Mouse (Mus musculus) small intestine, adult 2 months (tissue): ENCODE measurements around the gene Fbln2. TPM values are rescaled to one million over a fixed set of nuclear protein-coding genes. Genes with fewer than 3 reads are reported as not detected.

Experiments used
- H3K27ac ChIP-seq: fragments of 200-500 bp; 2 replicates; pipeline ENCODE4 v1.5.1; 2012; ENCODE audit warnings: low read depth, low read length, control low read depth, inconsistent platforms; ENCODE audit not compliant: insufficient read depth
- H3K27me3 ChIP-seq: fragments of 200-500 bp; 2 replicates; pipeline ENCODE4 v1.6.1; 2012; ENCODE audit warnings: mild to moderate bottlenecking, moderate library complexity, low read length, inconsistent platforms; ENCODE audit not compliant: control insufficient read depth, insufficient read depth
- H3K36me3 ChIP-seq: fragments of 200-500 bp; 2 replicates; pipeline ENCODE4 v1.6.1; 2012; ENCODE audit warnings: mild to moderate bottlenecking, low read length, control low read depth, inconsistent platforms; ENCODE audit not compliant: control insufficient read depth, insufficient read depth
- H3K4me1 ChIP-seq: fragments of 200-500 bp; 2 replicates; pipeline ENCODE4 v1.6.1; 2012; ENCODE audit warnings: low read length, inconsistent platforms, mixed read lengths; ENCODE audit not compliant: control insufficient read depth, insufficient read depth, insufficient read length
- H3K4me3 ChIP-seq: fragments of 200-500 bp; 2 replicates; pipeline ENCODE4 v1.5.1; 2012; ENCODE audit warnings: low read depth, mild to moderate bottlenecking, control low read depth, inconsistent platforms, low read length, moderate library complexity
- CTCF ChIP-seq: fragments of 200-500 bp; IDR thresholded peaks from 2 replicates; pipeline ENCODE4 v1.5.1; 2012; ENCODE audit warnings: low read depth, mild to moderate bottlenecking, control low read depth, inconsistent platforms, low read length, moderate library complexity, mixed read lengths; ENCODE audit not compliant: insufficient replicate concordance, insufficient read length; ENCODE audit errors: extremely low read depth
- POLR2A ChIP-seq: fragments of 200-500 bp; IDR thresholded peaks from 2 replicates; pipeline ENCODE4 v1.6.1; 2012; ENCODE audit warnings: low read depth, mild to moderate bottlenecking, control low read depth, inconsistent platforms, low read length, moderate library complexity
- WGBS: fragments of 180-500 bp; shearing (Covaris S2); methylation state at CpG from one replicate; pipeline ENCODE4 v1.1.7; 2018; 5-methylcytosine and 5-hydroxymethylcytosine counted together
- polyA plus RNA-seq: library from polyadenylated mRNA; depleted of rRNA; stranded (reverse); fragments of >200 nt; gene quantifications from 2 replicates; pipeline ENCODE4 v1.2.3, GENCODE M21; 2012

The Fbln2 gene
- polyA plus RNA-seq, 1 experiment = 19.6 TPM

DNA sequence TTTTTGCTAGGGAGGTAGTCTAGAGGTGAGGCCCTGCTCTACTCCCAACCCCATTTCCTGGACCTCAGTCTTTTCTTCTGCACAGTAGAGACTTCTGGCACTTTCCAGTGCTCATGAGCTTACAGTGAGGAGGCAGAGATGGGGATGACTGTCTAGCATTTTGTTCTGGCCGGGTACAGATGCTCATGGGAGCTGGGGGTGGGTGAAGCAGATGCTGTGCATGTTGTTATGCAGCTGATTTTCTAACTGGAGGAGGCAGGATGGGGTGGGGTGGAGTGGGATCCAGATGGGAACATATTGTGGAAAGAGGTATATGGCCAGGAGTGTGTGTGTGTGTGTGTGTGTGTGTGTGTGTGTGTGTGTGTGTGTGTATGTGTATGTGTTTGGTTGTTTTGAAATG is 3.2 kb downstream of the Fbln2 start:
- H3K4me1 ChIP-seq = no peaks in the 10 kb centered on the region; the same call in 1 of the 2 replicates
- H3K4me3 ChIP-seq = no peak overlapping the region
- 0 out of 2 replicates have a peak, but pooled peaks cover 9% of the 10 kb centered on the region for H3K27me3 ChIP-seq
- no peak overlapping the region for H3K27ac ChIP-seq
- WGBS = 71% methylated on average over 1 of the region's 1 CpGs
- H3K36me3 ChIP-seq = no peaks in the 10 kb centered on the region
- TF ChIP-seq POLR2A (no peak), CTCF (no peak)

DNA sequence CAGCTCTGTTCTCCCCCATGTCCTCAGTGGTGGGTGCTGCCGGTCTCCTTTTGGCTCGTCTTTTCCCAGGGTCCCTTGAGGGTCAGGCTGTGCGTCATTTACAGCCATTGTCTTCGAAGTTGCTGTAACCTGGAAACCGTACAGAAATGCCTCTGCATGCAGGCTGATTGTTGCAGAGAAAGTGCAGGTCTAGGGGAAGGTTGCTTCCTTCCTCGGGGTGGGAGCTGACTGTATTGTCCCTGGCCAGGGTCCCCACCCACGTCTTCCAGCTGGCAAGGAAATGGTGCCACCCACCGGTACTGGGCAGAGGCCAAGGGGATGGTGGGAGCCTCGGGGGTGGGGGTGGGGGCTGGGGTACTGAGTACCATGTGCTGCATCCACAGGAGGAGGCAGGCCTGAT is 6.2 kb downstream of the Fbln2 start:
- TF ChIP-seq CTCF (no peak), POLR2A (no peak)
- 58% methylated on average over 9 of the region's 9 CpGs for WGBS
- no peaks in the 10 kb centered on the region for H3K27me3 ChIP-seq

DNA sequence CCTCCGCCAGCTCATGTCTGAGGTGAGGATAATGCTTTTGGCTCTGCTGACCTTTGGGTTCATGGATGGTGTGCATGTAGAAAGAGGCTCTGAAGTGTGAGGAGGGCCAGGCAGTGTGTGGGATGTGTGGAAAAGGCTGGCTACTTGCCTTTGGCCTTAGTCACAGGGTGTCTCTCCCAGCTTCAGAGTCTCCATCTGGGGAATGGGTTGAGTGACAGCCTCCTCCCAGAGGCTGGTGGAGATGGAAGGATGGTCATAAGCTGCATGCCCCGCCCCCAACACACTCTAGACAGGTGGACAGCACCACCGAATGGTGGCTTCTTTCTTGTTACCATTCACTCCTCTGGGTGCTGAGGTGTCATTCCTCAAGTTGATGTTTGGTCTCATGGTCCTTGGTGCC is 6.6 kb downstream of the Fbln2 start:
- Histone ChIP-seq H3K4me3 (no peak overlapping the region), H3K36me3 (no peaks in the 10 kb centered on the region), H3K27ac (no peak overlapping the region), H3K4me1 (no peaks in the 10 kb centered on the region), H3K27me3 (no peaks in the 10 kb centered on the region)
- TF ChIP-seq CTCF (no peak), POLR2A (no peak)
- WGBS = 61% methylated on average over 3 of the region's 3 CpGs

More for the DNA sequence above, 6.2 kb downstream of the Fbln2 start:
- Histone ChIP-seq H3K36me3 (no peaks in the 10 kb centered on the region), H3K4me3 (no peak overlapping the region), H3K27ac (no peak overlapping the region), H3K4me1 (no peaks in the 10 kb centered on the region)

DNA sequence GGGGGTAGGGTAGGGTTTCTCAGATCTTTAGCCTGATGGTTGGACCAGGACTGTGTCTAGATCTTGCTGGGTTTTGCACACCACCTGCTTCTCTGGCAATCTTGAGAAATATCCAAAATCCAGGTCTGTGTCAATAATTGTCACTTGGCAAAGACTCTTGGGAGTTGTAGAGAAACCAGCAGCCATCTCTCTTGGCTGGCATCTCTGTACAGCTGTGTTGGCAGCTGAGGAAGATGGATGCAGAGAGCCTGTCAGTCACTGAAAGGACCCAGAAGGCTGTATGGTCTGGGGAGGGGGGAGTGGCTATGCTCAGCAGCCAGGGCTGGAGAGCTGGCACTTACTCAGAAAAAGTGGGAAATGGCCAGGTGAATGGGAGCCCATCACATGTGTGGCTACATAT is 7.8 kb downstream of the Fbln2 start:
- Histone ChIP-seq H3K4me1 (peaks cover 6% of the 10 kb centered on the region; the same call in 1 of the 2 replicates), H3K4me3 (no peak overlapping the region), H3K36me3 (no peaks in the 10 kb centered on the region), H3K27ac (no peak overlapping the region), H3K27me3 (no peaks in the 10 kb centered on the region)
- TF ChIP-seq POLR2A = no peak
- TF ChIP-seq CTCF = no peak

DNA sequence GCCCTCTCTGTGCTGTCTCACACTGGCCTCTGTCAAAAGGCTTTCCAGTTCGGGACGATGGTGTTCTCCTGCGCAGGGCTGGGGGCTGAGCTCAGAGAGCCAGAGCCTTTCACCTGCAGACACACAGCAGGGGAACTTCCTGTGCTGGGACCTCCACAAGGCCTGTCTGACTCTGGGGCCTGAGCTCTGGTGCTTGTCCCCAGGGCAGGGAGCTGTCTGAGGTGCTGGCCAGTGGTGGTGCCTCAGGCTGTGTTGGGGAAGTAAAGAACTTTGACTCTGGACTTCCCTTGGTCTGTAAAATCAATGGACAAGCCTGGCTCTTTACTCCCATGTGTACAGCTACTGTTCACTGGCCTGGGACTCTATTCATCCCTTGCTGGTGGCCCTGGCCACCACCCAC is 8.8 kb downstream of the Fbln2 start:
- Histone ChIP-seq H3K36me3 (no peaks in the 10 kb centered on the region), H3K4me3 (no peak overlapping the region), H3K27me3 (no peaks in the 10 kb centered on the region), H3K4me1 (peaks cover 9% of the 10 kb centered on the region; the same call in 1 of the 2 replicates), H3K27ac (no peak overlapping the region)
- TF ChIP-seq POLR2A (no peak), CTCF (no peak)
- WGBS = 7% methylated on average over 3 of the region's 3 CpGs

DNA sequence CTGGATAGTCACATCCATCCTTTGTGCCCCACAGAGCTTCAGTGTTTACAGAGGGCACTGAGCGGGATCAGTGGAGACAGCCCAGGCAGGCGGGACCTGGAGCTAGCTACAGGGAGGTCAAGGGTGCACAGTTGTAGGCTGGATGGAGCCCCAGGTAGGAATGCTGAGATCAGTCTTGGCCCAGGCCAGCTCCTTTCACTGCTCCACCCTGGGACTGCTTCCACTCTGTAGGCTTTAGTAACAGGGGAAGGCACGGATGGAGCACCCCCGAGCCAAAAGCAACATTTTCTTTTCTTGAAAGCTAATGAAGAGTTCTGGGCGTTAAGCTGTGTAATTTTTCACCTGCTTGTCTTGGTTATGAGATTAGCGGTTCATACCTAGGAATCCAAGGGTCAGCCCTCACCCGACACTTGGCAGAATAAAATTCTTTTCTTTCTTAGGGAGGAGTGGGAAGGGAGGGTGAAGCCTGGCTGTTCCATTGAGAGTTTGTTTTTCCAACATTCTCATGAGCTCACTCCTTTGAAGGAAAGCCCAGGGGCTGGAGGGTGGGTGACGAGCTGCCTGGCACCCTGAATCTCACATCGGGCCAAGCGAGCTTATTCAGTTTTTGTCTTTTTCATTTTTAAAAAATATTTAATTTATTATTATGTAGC is 10.6 kb downstream of the Fbln2 start:
- no peak overlapping the region for H3K27ac ChIP-seq
- H3K4me3 ChIP-seq = no peak overlapping the region
- no peaks in the 10 kb centered on the region for H3K36me3 ChIP-seq
- peaks cover 9% of the 10 kb centered on the region; the same call in 1 of the 2 replicates for H3K4me1 ChIP-seq
- no peak for TF ChIP-seq POLR2A
- no peak for TF ChIP-seq CTCF
- H3K27me3 ChIP-seq = no peaks in the 10 kb centered on the region
- 65% methylated on average over 10 of the region's 10 CpGs for WGBS

DNA sequence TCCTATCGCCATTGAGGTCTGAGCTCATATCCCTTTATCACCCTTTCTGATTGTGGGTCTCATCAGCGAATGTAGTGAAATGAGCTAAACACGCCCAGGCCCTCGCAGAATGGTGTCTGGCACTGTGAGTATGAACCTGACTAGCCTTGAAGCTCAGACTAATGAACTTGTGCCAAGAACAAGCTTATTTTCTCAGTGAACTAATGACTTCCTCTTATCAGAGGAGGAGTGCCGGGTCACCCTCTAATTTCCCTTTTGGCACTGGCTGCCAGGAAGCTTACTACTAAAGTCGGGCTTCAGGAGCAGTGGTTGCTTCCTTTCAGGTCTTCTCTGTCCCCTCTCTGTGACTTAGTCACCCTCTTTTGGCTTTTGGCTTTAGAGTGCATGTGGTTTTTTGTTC is 12.7 kb downstream of the Fbln2 start:
- WGBS = 14% methylated on average over 6 of the region's 6 CpGs
- no peak overlapping the region for H3K4me3 ChIP-seq
- H3K36me3 ChIP-seq = no peaks in the 10 kb centered on the region
- TF ChIP-seq POLR2A = no peak
- TF ChIP-seq CTCF = no peak
- no peak overlapping the region for H3K27ac ChIP-seq
- no peaks in the 10 kb centered on the region for H3K27me3 ChIP-seq
- peaks cover 11% of the 10 kb centered on the region; the same call in 1 of the 2 replicates for H3K4me1 ChIP-seq

DNA sequence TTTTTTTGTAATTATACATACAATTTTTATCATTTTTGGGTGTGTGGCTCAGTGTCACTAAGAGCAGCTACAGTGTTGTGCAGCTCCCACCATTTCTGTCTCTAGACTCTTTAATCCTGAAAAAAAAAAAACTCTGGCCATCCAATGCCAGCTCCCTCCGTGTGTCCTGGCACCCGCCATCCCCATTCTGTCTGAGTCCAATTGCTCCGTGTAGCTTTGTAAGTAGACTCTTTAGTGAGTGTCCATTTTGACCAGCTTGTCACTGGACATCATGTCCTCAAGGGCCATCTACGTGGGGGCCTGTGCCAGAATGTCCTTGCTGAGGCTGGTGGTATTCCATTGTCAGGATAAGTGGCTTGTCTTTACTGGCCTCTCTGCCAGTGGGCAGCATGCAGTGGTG is 13.1 kb downstream of the Fbln2 start:
- no peak for TF ChIP-seq CTCF
- no peak for TF ChIP-seq POLR2A
- H3K27ac ChIP-seq = no peak overlapping the region
- WGBS = 70% methylated on average over 4 of the region's 4 CpGs

More for the DNA sequence above, 13.1 kb downstream of the Fbln2 start:
- Histone ChIP-seq H3K4me1 (peaks cover 11% of the 10 kb centered on the region; the same call in 1 of the 2 replicates), H3K27me3 (no peaks in the 10 kb centered on the region), H3K36me3 (no peaks in the 10 kb centered on the region), H3K4me3 (no peak overlapping the region)
